ENCODE assay signal across 8 mouse cellular contexts in the genomic region with DNA sequence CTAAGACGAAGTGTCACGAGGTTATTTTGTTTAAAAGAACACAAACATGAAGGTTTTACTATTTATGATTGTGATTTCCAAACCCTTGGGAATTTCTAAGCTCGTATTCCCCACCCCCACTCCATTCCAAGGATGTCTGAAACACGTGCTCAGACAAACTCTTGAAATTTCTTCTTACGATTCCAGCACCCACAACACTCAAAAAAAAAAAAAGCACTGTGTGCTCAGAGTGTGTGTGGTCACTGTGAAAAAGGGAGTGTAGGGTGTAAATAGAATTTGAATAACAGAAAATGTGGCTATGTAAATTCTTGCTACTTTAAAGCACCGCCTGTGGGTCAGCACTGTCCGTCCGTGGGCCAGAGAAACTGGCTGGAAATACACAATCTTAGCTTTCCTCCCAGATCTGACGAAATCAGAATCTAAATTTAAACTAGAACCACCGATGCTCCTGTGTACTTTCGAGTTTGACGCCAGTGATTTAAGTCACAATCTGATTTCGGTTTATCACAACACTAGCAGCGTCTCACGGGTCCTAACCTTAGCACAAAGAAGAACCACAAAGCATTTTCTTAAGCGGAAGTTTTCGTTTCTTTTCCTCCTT. TPM values are rescaled to one million over a fixed set of nuclear protein-coding genes. Genes with fewer than 3 reads are reported as not detected.
DNase-seq lines count a peak whose midpoint lies in the region; ATAC-seq and TF ChIP-seq lines count a peak whose summit lies in the region.

No protein-coding gene starts in this region.

- no peaks in the 10 kb centered on the region for H3K36me3 ChIP-seq in testis, adult 2 months (ENCODE audit: control insufficient read depth, insufficient read depth, low read length)

- peak overlapping the region; percentile 94 for H3K4me3 ChIP-seq in testis, adult 2 months (ENCODE audit: control insufficient read depth, low read depth, low read length)

- TF ChIP-seq CTCF in testis, adult 2 months (IDR thresholded peaks at IDR 0.05; ENCODE audit: control insufficient read depth, insufficient read depth, insufficient replicate concordance, low read depth, low read length), result no peak

- peak; percentile 39 for ATAC-seq in inflammation-experienced regulatory T-cells, adult 6 months
- ATAC-seq in megakaryocyte progenitor cell, adult 5-6 weeks (replicated peaks; ENCODE audit: poor library complexity), result peak; percentile 26; the same call in 1 of the 2 replicates
- ATAC-seq in megakaryocyte-erythroid progenitor cell, adult 5-6 weeks (replicated peaks; ENCODE audit: low FRiP score, low TSS enrichment, poor library complexity, severe bottlenecking), result no peak

- H3K27ac ChIP-seq in testis, adult 2 months (ENCODE audit: control insufficient read depth, insufficient read depth, low read depth, low read length), result peak overlapping the region; percentile 93

- TF ChIP-seq POLR2A in testis, adult 2 months (IDR thresholded peaks at IDR 0.05; ENCODE audit: control insufficient read depth, low read depth, low read length), result no peak

- no peaks in the 10 kb centered on the region for H3K4me1 ChIP-seq in testis, adult 2 months (ENCODE audit: control insufficient read depth, insufficient read depth, low read length)

- H3K27me3 ChIP-seq in testis, adult 2 months (ENCODE audit: control insufficient read depth, insufficient read depth, low read length), result no peaks in the 10 kb centered on the region

- DNase-seq in testis, postnatal 10 days (ENCODE audit: low spot score), result no peak
- peak; percentile 31 for DNase-seq in embryo, embryonic 9.5 days (ENCODE audit: extremely low spot score)
- no peak for DNase-seq in thymus, postnatal 4 days
- no peak for DNase-seq in urinary bladder, postnatal 36 days (ENCODE audit: low spot score in 2 of 2)

RNA-seq across cellular contexts. Expression of a gene that starts 0.8 kb away (rescaled TPM):
- polyA plus RNA-seq in testis, adult 2 months (2012; rRNA removed), result 4.2 and 5.4 TPM in 2 replicates
- polyA plus RNA-seq in inflammation-experienced regulatory T-cells, adult 6 months (2017; shearing (Covaris generic)), result 10 to 100 TPM; 13.2 to 19.5 (median 18.1) TPM
- 24.9 and 28.4 TPM in 2 replicates for total RNA-seq in megakaryocyte progenitor cell, adult 5-6 weeks (2015)
- 9.5 and 14.1 TPM in 2 replicates for total RNA-seq in megakaryocyte progenitor cell, adult 5-6 weeks (2017)
- 16.1 and 19.5 TPM in 2 replicates for total RNA-seq in megakaryocyte-erythroid progenitor cell, adult 5-6 weeks (2014; fragmentation: Nextera tagmentation)
- 9.6 and 11.6 TPM in 2 replicates for total RNA-seq in megakaryocyte-erythroid progenitor cell, adult 5-6 weeks (2017)

RNA-seq across cellular contexts. Expression of a gene that starts 28.9 kb away (rescaled TPM):
- polyA plus RNA-seq in testis, adult 2 months (2012; rRNA removed), result 0.24 TPM in 1 of 2 replicates, not detected in the other
- 1 to 10 TPM; 4.8 to 7.6 (median 5.0) TPM for polyA plus RNA-seq in inflammation-experienced regulatory T-cells, adult 6 months (2017; shearing (Covaris generic))
- total RNA-seq in megakaryocyte progenitor cell, adult 5-6 weeks (2015), result 4.3 and 8.7 TPM in 2 replicates
- 2.9 and 4.0 TPM in 2 replicates for total RNA-seq in megakaryocyte progenitor cell, adult 5-6 weeks (2017)
- total RNA-seq in megakaryocyte-erythroid progenitor cell, adult 5-6 weeks (2014; fragmentation: Nextera tagmentation), result 7.1 TPM in 1 of 2 replicates, not detected in the other
- total RNA-seq in megakaryocyte-erythroid progenitor cell, adult 5-6 weeks (2017), result 1.9 and 5.2 TPM in 2 replicates
